Mouse (Mus musculus) hindbrain, postnatal 0 days (tissue): ENCODE results near the gene Copz1. TPM values are rescaled to one million over a fixed set of nuclear protein-coding genes. Genes with fewer than 3 reads are reported as not detected.
"Not testable (repeated sequence)": the region's sequence is repeated elsewhere in the genome, so short reads cannot be mapped to it uniquely, and the experiment has no call there.

Experiments used
- ATAC-seq: fragments of 200-750 bp; cut with Nextera tagmentation; 2 replicates; pipeline ENCODE4 v1.8.0; 2017; ENCODE audit warnings: mild to moderate bottlenecking, moderate TSS enrichment, moderate library complexity
- DNase-seq: peaks from one replicate; pipeline ENCODE4 v3.0.0-alpha.2; 2015; ENCODE audit warnings: low spot score
- H3K27ac ChIP-seq: fragments of 300-500 bp; sonication (generic); 2 replicates; pipeline ENCODE4 v1.5.1; 2014; ENCODE audit warnings: mild to moderate bottlenecking
- H3K27me3 ChIP-seq: fragments of 300-500 bp; sonication (generic); 2 replicates; pipeline ENCODE4 v1.6.1; 2014; ENCODE audit warnings: low read length, mixed read lengths; ENCODE audit not compliant: insufficient read depth
- H3K36me3 ChIP-seq: fragments of 300-500 bp; sonication (generic); 2 replicates; pipeline ENCODE4 v1.6.1; 2014; ENCODE audit warnings: low read length, mixed read lengths; ENCODE audit not compliant: insufficient read depth
- H3K4me1 ChIP-seq: fragments of 300-500 bp; sonication (generic); 2 replicates; pipeline ENCODE4 v1.6.1; 2014; ENCODE audit warnings: antibody characterized with exemption, low read length, mixed read lengths; ENCODE audit not compliant: insufficient read depth
- H3K4me2 ChIP-seq: fragments of 300-500 bp; sonication (generic); 2 replicates; pipeline ENCODE4 v1.6.1; 2014; ENCODE audit warnings: low read depth, mild to moderate bottlenecking, low read length, moderate library complexity, mixed read lengths
- H3K4me3 ChIP-seq: fragments of 300-500 bp; sonication (generic); 2 replicates; pipeline ENCODE4 v1.5.1; 2014; ENCODE audit warnings: low read length
- H3K9ac ChIP-seq: fragments of 300-500 bp; sonication (generic); replicated peaks from 2 replicates; pipeline ENCODE4 v1.6.1; 2014; ENCODE audit warnings: mild to moderate bottlenecking, low read length, moderate library complexity, mixed read lengths
- H3K9me3 ChIP-seq: fragments of 300-500 bp; sonication (generic); 2 replicates; pipeline ENCODE4 v1.6.1; 2016; ENCODE audit warnings: low read length, mixed read lengths
- CTCF ChIP-seq: IDR thresholded peaks from 2 replicates; pipeline ENCODE4 v1.5.1; 2016; ENCODE audit warnings: antibody characterized with exemption, control low read depth, low read depth
- WGBS: fragments of 180-500 bp; shearing (Covaris S2); extraction: QIAGEN DNeasy Blood & Tissue Kit; methylation state at CpG from one replicate; pipeline ENCODE4 v1.1.7; 2014; 5-methylcytosine and 5-hydroxymethylcytosine counted together
- polyA plus RNA-seq: library from polyadenylated mRNA; unstranded; fragments of >200 nt; fragmentation: Nextera tagmentation; extraction: Ambion mirVana; gene quantifications from 2 replicates; pipeline ENCODE4 v1.2.1, GENCODE M21; 2015
- total RNA-seq: library from RNA; depleted of rRNA; stranded (reverse); fragments of >200 nt; gene quantifications from 2 replicates; pipeline ENCODE4 v1.2.3, GENCODE M21; 2014

The Copz1 gene
- total and polyA plus RNA-seq, 2 experiments from 2014 or later: 155 to 181 TPM

GRCm38 (mm10) chr15:103239130-103239684 is 33.3 kb upstream of the Copz1 start:
- DNase-seq (peak; percentile 98), ATAC-seq (peak; percentile 90)
- H3K9ac ChIP-seq: peak overlapping the region; percentile 85
- no peaks in the 10 kb centered on the region for H3K4me1 ChIP-seq
- H3K27me3 ChIP-seq: no peaks in the 10 kb centered on the region
- 1% methylated on average over 26 of the region's 26 CpGs for WGBS
- H3K36me3 ChIP-seq: peaks cover 20% of the 10 kb centered on the region
- no peak for TF ChIP-seq CTCF
- H3K27ac ChIP-seq: peak overlapping the region; percentile 98
- H3K4me3 ChIP-seq: peak overlapping the region; percentile 68
- H3K4me2 ChIP-seq: peak overlapping the region; percentile 71
- H3K9me3 ChIP-seq: no peaks in the 10 kb centered on the region

- peak; percentile 17; the same call in 1 of the 2 replicates for TF ChIP-seq CTCF
- ATAC-seq (peak; percentile 94), DNase-seq (peak; percentile 99)
- no peaks in the 10 kb centered on the region for H3K27me3 ChIP-seq
- H3K4me1 ChIP-seq: no peaks in the 10 kb centered on the region
- under 1% methylated on average over 39 of the region's 39 CpGs for WGBS
- H3K9ac ChIP-seq: peak within 1 kb of the TSS; percentile 85
- peak within 1 kb of the TSS; percentile 71 for H3K4me2 ChIP-seq
- H3K9me3 ChIP-seq: no peaks in the 10 kb centered on the region
- peak within 1 kb of the TSS; percentile 68 for H3K4me3 ChIP-seq
- H3K36me3 ChIP-seq: peaks cover 20% of the 10 kb centered on the region
- H3K27ac ChIP-seq: peak within 1 kb of the TSS; percentile 98
These were observed 32.8 kb upstream of the Copz1 start, which contains the start of gene Cbx5 for GRCm38 (mm10) chr15:103239685-103240159. Gene Cbx5, minus strand, starts transcription at chr15:103239816.

- Histone ChIP-seq H3K9ac (peak within 1 kb of the TSS; percentile 85), H3K4me1 (no peaks in the 10 kb centered on the region), H3K27ac (peak within 1 kb of the TSS; percentile 98), H3K4me3 (peak within 1 kb of the TSS; percentile 68), H3K4me2 (peak within 1 kb of the TSS; percentile 71), H3K27me3 (no peaks in the 10 kb centered on the region), H3K36me3 (peaks cover 25% of the 10 kb centered on the region), H3K9me3 (no peaks in the 10 kb centered on the region)
- under 1% methylated on average over 47 of the region's 47 CpGs for WGBS
- ATAC-seq (peak; percentile 93), DNase-seq (peak; percentile 99)
- no peak for TF ChIP-seq CTCF
These were observed 32.1 kb upstream of the Copz1 start, which contains the start of gene Hnrnpa1 for GRCm38 (mm10) chr15:103240160-103241028. Gene Hnrnpa1, plus strand, starts transcription at chr15:103240432.

- 5% methylated on average over 11 of the region's 12 CpGs for WGBS
- peak overlapping the region; percentile 68 for H3K4me3 ChIP-seq
- H3K9me3 ChIP-seq, H3K4me1 ChIP-seq, DNase-seq, ATAC-seq, H3K27me3 ChIP-seq: not testable (repeated sequence)
- H3K27ac ChIP-seq: peak overlapping the region; percentile 98
- peaks cover 32% of the 10 kb centered on the region for H3K36me3 ChIP-seq
- H3K4me2 ChIP-seq: peak overlapping the region; percentile 71
- peak overlapping the region; percentile 85 for H3K9ac ChIP-seq
These were observed 31.2 kb upstream of the Copz1 start for GRCm38 (mm10) chr15:103241071-103242018.

GRCm38 (mm10) chr15:103242885-103243284 is 29.6 kb upstream of the Copz1 start:
- 70% methylated on average over 8 of the region's 8 CpGs for WGBS
- Histone ChIP-seq H3K27ac (no peak overlapping the region), H3K4me1 (no peaks in the 10 kb centered on the region), H3K9me3 (no peaks in the 10 kb centered on the region), H3K36me3 (peaks cover 47% of the 10 kb centered on the region), H3K27me3 (no peaks in the 10 kb centered on the region), H3K9ac (0 out of 2 replicates have a peak overlapping the region, but pooled peaks have one; percentile 21), H3K4me3 (no peak overlapping the region), H3K4me2 (peak overlapping the region; percentile 71)
- no peak for DNase-seq
- no peak for ATAC-seq
- TF ChIP-seq CTCF: no peak

GRCm38 (mm10) chr15:103245616-103246015 is 26.9 kb upstream of the Copz1 start:
- no peak for ATAC-seq
- no peaks in the 10 kb centered on the region for H3K4me1 ChIP-seq
- H3K4me2 ChIP-seq: no peak overlapping the region
- peaks cover 59% of the 10 kb centered on the region for H3K36me3 ChIP-seq
- WGBS: 71% methylated on average over 6 of the region's 6 CpGs
- no peak overlapping the region for H3K9ac ChIP-seq
- H3K4me3 ChIP-seq: no peak overlapping the region
- no peak overlapping the region for H3K27ac ChIP-seq
- DNase-seq: no peak
- no peaks in the 10 kb centered on the region for H3K27me3 ChIP-seq
- no peak for TF ChIP-seq CTCF
- H3K9me3 ChIP-seq: no peaks in the 10 kb centered on the region
